Mouse (Mus musculus) small intestine, adult 2 months (tissue): Measurements from ENCODE around the gene Rtn4ip1. TPM values are rescaled to one million over a fixed set of nuclear protein-coding genes. Genes with fewer than 3 reads are reported as not detected.

Experiments used
- H3K27ac ChIP-seq: fragments of 200-500 bp; 2 replicates; pipeline ENCODE4 v1.5.1; 2012; ENCODE audit warnings: low read depth, low read length, control low read depth, inconsistent platforms; ENCODE audit not compliant: insufficient read depth
- H3K27me3 ChIP-seq: fragments of 200-500 bp; 2 replicates; pipeline ENCODE4 v1.6.1; 2012; ENCODE audit warnings: mild to moderate bottlenecking, moderate library complexity, low read length, inconsistent platforms; ENCODE audit not compliant: control insufficient read depth, insufficient read depth
- H3K36me3 ChIP-seq: fragments of 200-500 bp; 2 replicates; pipeline ENCODE4 v1.6.1; 2012; ENCODE audit warnings: mild to moderate bottlenecking, low read length, control low read depth, inconsistent platforms; ENCODE audit not compliant: control insufficient read depth, insufficient read depth
- H3K4me1 ChIP-seq: fragments of 200-500 bp; 2 replicates; pipeline ENCODE4 v1.6.1; 2012; ENCODE audit warnings: low read length, inconsistent platforms, mixed read lengths; ENCODE audit not compliant: control insufficient read depth, insufficient read depth, insufficient read length
- H3K4me3 ChIP-seq: fragments of 200-500 bp; 2 replicates; pipeline ENCODE4 v1.5.1; 2012; ENCODE audit warnings: low read depth, mild to moderate bottlenecking, control low read depth, inconsistent platforms, low read length, moderate library complexity
- CTCF ChIP-seq: fragments of 200-500 bp; IDR thresholded peaks from 2 replicates; pipeline ENCODE4 v1.5.1; 2012; ENCODE audit warnings: low read depth, mild to moderate bottlenecking, control low read depth, inconsistent platforms, low read length, moderate library complexity, mixed read lengths; ENCODE audit not compliant: insufficient replicate concordance, insufficient read length; ENCODE audit errors: extremely low read depth
- POLR2A ChIP-seq: fragments of 200-500 bp; IDR thresholded peaks from 2 replicates; pipeline ENCODE4 v1.6.1; 2012; ENCODE audit warnings: low read depth, mild to moderate bottlenecking, control low read depth, inconsistent platforms, low read length, moderate library complexity
- WGBS: fragments of 180-500 bp; shearing (Covaris S2); methylation state at CpG from one replicate; pipeline ENCODE4 v1.1.7; 2018; 5-methylcytosine and 5-hydroxymethylcytosine counted together
- polyA plus RNA-seq: library from polyadenylated mRNA; depleted of rRNA; stranded (reverse); fragments of >200 nt; gene quantifications from 2 replicates; pipeline ENCODE4 v1.2.3, GENCODE M21; 2012

Rtn4ip1 gene
- polyA plus RNA-seq, 1 experiment = 5.1 TPM

- peaks cover 6% of the 10 kb centered on the region; the same call in 1 of the 2 replicates for H3K4me1 ChIP-seq
- H3K4me3 ChIP-seq = no peak overlapping the region
- TF ChIP-seq CTCF = no peak
- 86% methylated on average over 6 of the region's 6 CpGs for WGBS
- H3K27me3 ChIP-seq = no peaks in the 10 kb centered on the region
- H3K36me3 ChIP-seq = peaks cover 16% of the 10 kb centered on the region
- H3K27ac ChIP-seq = no peak overlapping the region
Observed at GRCm38 (mm10) chr10:43939136-43939662, 37.6 kb downstream of the Rtn4ip1 start.

- Histone ChIP-seq H3K4me1 (peaks cover 6% of the 10 kb centered on the region; the same call in 1 of the 2 replicates), H3K27me3 (no peaks in the 10 kb centered on the region), H3K4me3 (no peak overlapping the region), H3K36me3 (peaks cover 14% of the 10 kb centered on the region), H3K27ac (no peak overlapping the region)
- TF ChIP-seq CTCF = no peak
- no peak for TF ChIP-seq POLR2A
- WGBS = 76% methylated on average over 4 of the region's 4 CpGs
Observed at GRCm38 (mm10) chr10:43943736-43944135, 42.1 kb downstream of the Rtn4ip1 start.

DNA sequence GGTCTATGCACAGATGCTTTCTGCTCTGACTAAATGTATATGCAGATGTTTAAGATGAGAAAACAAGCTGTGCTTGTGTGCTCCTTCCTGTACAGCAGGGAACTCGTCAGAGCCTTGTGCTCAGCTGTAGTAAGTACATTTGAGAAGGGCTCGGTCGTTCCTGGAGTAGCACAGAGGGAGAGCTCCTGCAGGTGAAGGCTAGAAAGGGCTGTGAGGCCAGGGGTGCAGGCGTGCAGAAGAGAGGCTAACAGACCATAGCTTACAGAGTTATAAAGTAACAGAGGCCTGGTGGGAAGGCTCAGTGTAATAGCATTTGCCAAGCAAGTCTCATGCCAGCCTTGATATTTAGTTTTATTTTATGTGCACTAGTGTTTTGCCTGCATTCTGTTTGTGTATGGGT lies 43.8 kb downstream of the Rtn4ip1 start:
- H3K27me3 ChIP-seq = no peaks in the 10 kb centered on the region
- peaks cover 24% of the 10 kb centered on the region for H3K36me3 ChIP-seq
- H3K27ac ChIP-seq = no peak overlapping the region
- peaks cover 6% of the 10 kb centered on the region; the same call in 1 of the 2 replicates for H3K4me1 ChIP-seq
- no peak overlapping the region for H3K4me3 ChIP-seq
- WGBS = 90% methylated on average over 4 of the region's 4 CpGs
- TF ChIP-seq CTCF (no peak), POLR2A (no peak)

- peaks cover 62% of the 10 kb centered on the region for H3K36me3 ChIP-seq
- H3K4me3 ChIP-seq = no peak overlapping the region
- no peaks in the 10 kb centered on the region for H3K27me3 ChIP-seq
- no peak for TF ChIP-seq POLR2A
- TF ChIP-seq CTCF = peak; percentile 91; the same call in 1 of the 2 replicates
- H3K27ac ChIP-seq = no peak overlapping the region
- no peaks in the 10 kb centered on the region for H3K4me1 ChIP-seq
Observed at GRCm38 (mm10) chr10:43953942-43954341, 52.3 kb downstream of the Rtn4ip1 start.

GRCm38 (mm10) chr10:43964943-43965342 lies 63.3 kb downstream of the Rtn4ip1 start:
- 78% methylated on average over 2 of the region's 2 CpGs for WGBS
- no peak overlapping the region for H3K4me3 ChIP-seq
- no peaks in the 10 kb centered on the region; the same call in 1 of the 2 replicates for H3K4me1 ChIP-seq
- H3K27me3 ChIP-seq = no peaks in the 10 kb centered on the region
- TF ChIP-seq POLR2A (no peak), CTCF (no peak)
- peaks cover 59% of the 10 kb centered on the region for H3K36me3 ChIP-seq
- no peak overlapping the region for H3K27ac ChIP-seq

DNA sequence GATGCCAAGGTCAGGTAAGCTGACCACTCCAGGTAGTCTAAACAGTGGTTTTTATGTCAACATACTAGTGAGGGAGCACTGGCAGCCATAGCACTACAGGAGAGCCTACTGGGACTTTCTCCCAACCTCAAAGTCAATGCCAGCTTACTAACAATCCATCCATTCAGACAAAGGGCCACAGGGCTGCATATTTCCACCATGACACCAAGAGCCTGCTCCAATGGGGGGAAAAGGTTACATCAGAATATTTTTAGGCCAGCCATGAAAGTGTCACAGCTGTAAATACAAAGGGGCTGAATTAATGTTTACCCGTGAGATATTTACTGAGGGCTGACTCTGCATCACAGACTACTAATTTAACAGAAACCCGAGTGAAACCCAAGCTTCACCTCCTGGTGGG lies 71.6 kb downstream of the Rtn4ip1 start:
- TF ChIP-seq POLR2A = no peak
- no peak for TF ChIP-seq CTCF
- H3K27me3 ChIP-seq = no peaks in the 10 kb centered on the region
- H3K4me1 ChIP-seq = peaks cover 3% of the 10 kb centered on the region; the same call in 1 of the 2 replicates
- 68% methylated on average over 2 of the region's 2 CpGs for WGBS
- H3K4me3 ChIP-seq = no peak overlapping the region
- no peak overlapping the region for H3K27ac ChIP-seq
- H3K36me3 ChIP-seq = peaks cover 37% of the 10 kb centered on the region

DNA sequence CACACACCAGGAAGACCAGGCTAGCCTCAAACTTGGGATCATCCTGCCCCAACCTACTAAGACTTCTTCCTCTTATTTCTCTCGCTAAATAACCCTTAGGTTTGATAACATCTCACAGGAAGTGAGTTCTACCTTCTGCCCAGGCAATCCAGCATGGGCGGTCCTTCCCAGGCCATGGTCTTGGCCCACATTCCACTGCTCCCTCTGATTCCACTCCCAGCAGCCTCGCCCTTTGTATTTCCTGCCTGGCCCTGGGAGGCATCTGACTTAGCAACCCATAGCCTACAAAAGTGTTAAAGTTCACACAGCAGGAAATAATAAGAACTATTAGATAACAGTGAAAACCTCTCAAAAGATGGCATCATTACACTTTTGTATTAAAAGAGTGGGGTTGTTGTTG lies 75.7 kb downstream of the Rtn4ip1 start:
- H3K27me3 ChIP-seq = no peaks in the 10 kb centered on the region
- no peak overlapping the region for H3K4me3 ChIP-seq
- peaks cover 22% of the 10 kb centered on the region for H3K4me1 ChIP-seq
- no peak for TF ChIP-seq CTCF
- no peak for TF ChIP-seq POLR2A
- 23% methylated on average over 3 of the region's 3 CpGs for WGBS
- H3K27ac ChIP-seq = peak overlapping the region; percentile 82
- peaks cover 23% of the 10 kb centered on the region for H3K36me3 ChIP-seq
